Mouse (Mus musculus) forebrain, embryonic 16.5 days (tissue): Measurements from ENCODE around the gene Nhlrc2. TPM values are rescaled to one million over a fixed set of nuclear protein-coding genes. Genes with fewer than 3 reads are reported as not detected.

Experiments used
- ATAC-seq: fragments of 200-750 bp; cut with Nextera tagmentation; 2 replicates; pipeline ENCODE4 v1.8.0; 2017; ENCODE audit warnings: mild to moderate bottlenecking, moderate library complexity
- H3K27ac ChIP-seq: fragments of 300-500 bp; sonication (generic); 2 replicates; pipeline ENCODE4 v1.5.1; 2014; ENCODE audit warnings: low read length, control low read depth
- H3K27me3 ChIP-seq: fragments of 300-500 bp; sonication (generic); replicated peaks from 2 replicates; pipeline ENCODE4 v1.6.1; 2014; ENCODE audit warnings: low read length; ENCODE audit not compliant: control insufficient read depth, insufficient read depth
- H3K36me3 ChIP-seq: fragments of 300-500 bp; sonication (generic); 2 replicates; pipeline ENCODE4 v1.6.1; 2014; ENCODE audit not compliant: control insufficient read depth, insufficient read depth
- H3K4me1 ChIP-seq: fragments of 300-500 bp; sonication (generic); replicated peaks from 2 replicates; pipeline ENCODE4 v1.6.1; 2014; ENCODE audit warnings: low read length; ENCODE audit not compliant: control insufficient read depth, insufficient read depth
- H3K4me2 ChIP-seq: fragments of 300-500 bp; sonication (generic); 2 replicates; pipeline ENCODE4 v1.6.1; 2014; ENCODE audit warnings: mild to moderate bottlenecking, low read length, control low read depth
- H3K4me3 ChIP-seq: fragments of 300-500 bp; sonication (generic); replicated peaks from 2 replicates; pipeline ENCODE4 v1.5.1; 2014; ENCODE audit warnings: mild to moderate bottlenecking, low read length, control low read depth
- H3K9ac ChIP-seq: fragments of 300-500 bp; sonication (generic); replicated peaks from 2 replicates; pipeline ENCODE4 v1.6.1; 2014; ENCODE audit warnings: low read depth, low read length, control low read depth
- H3K9me3 ChIP-seq: fragments of 300-500 bp; sonication (generic); 2 replicates; pipeline ENCODE4 v1.6.1; 2016; ENCODE audit warnings: low read length; ENCODE audit not compliant: control insufficient read depth
- WGBS: fragments of 180-500 bp; shearing (Covaris S2); extraction: QIAGEN DNeasy Blood & Tissue Kit; methylation state at CpG from one replicate; pipeline ENCODE4 v1.1.7; 2014; 5-methylcytosine and 5-hydroxymethylcytosine counted together
- polyA plus RNA-seq: library from polyadenylated mRNA; unstranded; fragments of >200 nt; fragmentation: Nextera tagmentation; extraction: Ambion mirVana; gene quantifications from 2 replicates; pipeline ENCODE4 v1.2.1, GENCODE M21; 2015

Gene Nhlrc2
- polyA plus RNA-seq, 1 experiment from 2014 or later: 10.6 TPM

- no peaks in the 10 kb centered on the region for H3K9me3 ChIP-seq
- no peak for ATAC-seq
- no peak overlapping the region for H3K27ac ChIP-seq
- WGBS: 85% methylated on average over 3 of the region's 3 CpGs
- no peak overlapping the region for H3K9ac ChIP-seq
- H3K4me3 ChIP-seq: no peak overlapping the region
- H3K4me2 ChIP-seq: no peak overlapping the region
- H3K4me1 ChIP-seq: no peaks in the 10 kb centered on the region
- H3K36me3 ChIP-seq: no peaks in the 10 kb centered on the region
- H3K27me3 ChIP-seq: no peaks in the 10 kb centered on the region
These were observed 13.7 kb upstream of the Nhlrc2 start for GRCm38 (mm10) chr19:56534337-56534736.

- 48% methylated on average over 9 of the region's 9 CpGs for WGBS
- no peak for ATAC-seq
- no peak overlapping the region for H3K9ac ChIP-seq
- no peak overlapping the region for H3K4me2 ChIP-seq
- H3K36me3 ChIP-seq: no peaks in the 10 kb centered on the region
- no peak overlapping the region for H3K4me3 ChIP-seq
- H3K27me3 ChIP-seq: no peaks in the 10 kb centered on the region
- no peaks in the 10 kb centered on the region for H3K4me1 ChIP-seq
- H3K27ac ChIP-seq: no peak overlapping the region
- H3K9me3 ChIP-seq: no peaks in the 10 kb centered on the region
These were observed 13.0 kb upstream of the Nhlrc2 start for GRCm38 (mm10) chr19:56535064-56535463.

- ATAC-seq: no peak
- WGBS: 91% methylated on average over 9 of the region's 9 CpGs
- H3K4me2 ChIP-seq: no peak overlapping the region
- H3K4me1 ChIP-seq: no peaks in the 10 kb centered on the region
- no peaks in the 10 kb centered on the region for H3K27me3 ChIP-seq
- no peak overlapping the region for H3K9ac ChIP-seq
- H3K27ac ChIP-seq: no peak overlapping the region
- no peaks in the 10 kb centered on the region for H3K36me3 ChIP-seq
- H3K4me3 ChIP-seq: no peak overlapping the region
- no peaks in the 10 kb centered on the region for H3K9me3 ChIP-seq
These were observed 12.3 kb upstream of the Nhlrc2 start for GRCm38 (mm10) chr19:56535765-56536164.

GRCm38 (mm10) chr19:56543320-56543719, 4.7 kb upstream of the Nhlrc2 start:
- Histone ChIP-seq H3K27ac (no peak overlapping the region), H3K4me3 (no peak overlapping the region), H3K27me3 (no peaks in the 10 kb centered on the region), H3K4me1 (peaks cover 5% of the 10 kb centered on the region), H3K9me3 (no peaks in the 10 kb centered on the region), H3K4me2 (no peak overlapping the region), H3K36me3 (no peaks in the 10 kb centered on the region), H3K9ac (no peak overlapping the region)
- 94% methylated on average over 12 of the region's 12 CpGs for WGBS
- ATAC-seq: no peak

GRCm38 (mm10) chr19:56544681-56545388, 3.2 kb upstream of the Nhlrc2 start:
- no peak for ATAC-seq
- no peaks in the 10 kb centered on the region for H3K9me3 ChIP-seq

GRCm38 (mm10) chr19:56546031-56546430, 2.0 kb upstream of the Nhlrc2 start:
- Histone ChIP-seq H3K4me1 (peaks cover 17% of the 10 kb centered on the region), H3K36me3 (no peaks in the 10 kb centered on the region), H3K4me3 (no peak overlapping the region), H3K9ac (no peak overlapping the region), H3K27me3 (no peaks in the 10 kb centered on the region), H3K27ac (no peak overlapping the region), H3K9me3 (no peaks in the 10 kb centered on the region), H3K4me2 (no peak overlapping the region)
- ATAC-seq: no peak

More at GRCm38 (mm10) chr19:56544681-56545388, 3.2 kb upstream of the Nhlrc2 start:
- Histone ChIP-seq H3K4me2 (no peak overlapping the region), H3K27ac (no peak overlapping the region), H3K4me3 (no peak overlapping the region), H3K9ac (no peak overlapping the region), H3K4me1 (peaks cover 12% of the 10 kb centered on the region), H3K36me3 (no peaks in the 10 kb centered on the region), H3K27me3 (no peaks in the 10 kb centered on the region)
- 92% methylated on average over 13 of the region's 13 CpGs for WGBS

- Histone ChIP-seq H3K36me3 (peaks cover 6% of the 10 kb centered on the region), H3K9ac (peak within 1 kb of the TSS; percentile 99), H3K27ac (peak within 1 kb of the TSS; percentile 86), H3K27me3 (no peaks in the 10 kb centered on the region), H3K9me3 (no peaks in the 10 kb centered on the region), H3K4me1 (peaks cover 17% of the 10 kb centered on the region), H3K4me3 (peak within 1 kb of the TSS; percentile 97), H3K4me2 (peak within 1 kb of the TSS; percentile 78)
- WGBS: 11% methylated on average over 20 of the region's 20 CpGs
- ATAC-seq: peak; percentile 82
These were observed 418 bp upstream of the Nhlrc2 start, which contains the start of gene Dclre1a for GRCm38 (mm10) chr19:56547456-56548229. Dclre1a (minus strand) TSS chr19:56548222.

- Histone ChIP-seq H3K9me3 (no peaks in the 10 kb centered on the region), H3K9ac (peak overlapping the region; percentile 99), H3K27me3 (no peaks in the 10 kb centered on the region), H3K4me3 (peak overlapping the region; percentile 97), H3K4me2 (peak overlapping the region; percentile 78), H3K27ac (peak overlapping the region; percentile 86), H3K4me1 (peaks cover 17% of the 10 kb centered on the region), H3K36me3 (peaks cover 12% of the 10 kb centered on the region)
- no peak; the same call in 1 of the 2 replicates for ATAC-seq
- WGBS: 21% methylated on average over 18 of the region's 18 CpGs
These were observed 1.1 kb downstream of the Nhlrc2 start for GRCm38 (mm10) chr19:56549033-56549680.

- 97% methylated on average over 3 of the region's 3 CpGs for WGBS
- Histone ChIP-seq H3K9me3 (no peaks in the 10 kb centered on the region), H3K4me3 (no peak overlapping the region), H3K27ac (no peak overlapping the region), H3K4me2 (no peak overlapping the region), H3K9ac (no peak overlapping the region), H3K27me3 (no peaks in the 10 kb centered on the region), H3K4me1 (peaks cover 12% of the 10 kb centered on the region), H3K36me3 (peaks cover 26% of the 10 kb centered on the region)
- ATAC-seq: no peak
These were observed 5.1 kb downstream of the Nhlrc2 start for GRCm38 (mm10) chr19:56553177-56553576.
